Mouse (Mus musculus) midbrain, embryonic 10.5 days (tissue): ENCODE results near the gene Ascc1. TPM values are rescaled to one million over a fixed set of nuclear protein-coding genes. Genes with fewer than 3 reads are reported as not detected.
"Not testable (repeated sequence)": the region's sequence is repeated elsewhere in the genome, so short reads cannot be mapped to it uniquely, and the experiment has no call there.

Experiments used
- DNase-seq: peaks from one replicate; pipeline ENCODE4 v3.0.0-alpha.2; 2017; ENCODE audit warnings: low spot score
- H3K27ac ChIP-seq: fragments of 300-500 bp; sonication (generic); replicated peaks from 2 replicates; pipeline ENCODE4 v1.5.1; 2016; ENCODE audit warnings: mild to moderate bottlenecking
- H3K27me3 ChIP-seq: fragments of 300-500 bp; sonication (generic); 2 replicates; pipeline ENCODE4 v1.6.1; 2016; ENCODE audit warnings: low read depth, mild to moderate bottlenecking; ENCODE audit not compliant: poor library complexity, severe bottlenecking
- H3K36me3 ChIP-seq: fragments of 300-500 bp; sonication (generic); 2 replicates; pipeline ENCODE4 v1.6.1; 2016; ENCODE audit warnings: mild to moderate bottlenecking, moderate library complexity
- H3K4me1 ChIP-seq: fragments of 300-500 bp; sonication (generic); 2 replicates; pipeline ENCODE4 v1.6.1; 2016
- H3K4me3 ChIP-seq: fragments of 300-500 bp; sonication (generic); 2 replicates; pipeline ENCODE4 v1.5.1; 2016; ENCODE audit warnings: mild to moderate bottlenecking, moderate library complexity
- H3K9me3 ChIP-seq: fragments of 300-500 bp; sonication (generic); replicated peaks from 2 replicates; pipeline ENCODE4 v1.6.1; 2016; ENCODE audit warnings: mild to moderate bottlenecking
- WGBS: fragments of 180-500 bp; shearing (Covaris S2); methylation state at CpG from one replicate; pipeline ENCODE4 v1.1.7; 2016; 5-methylcytosine and 5-hydroxymethylcytosine counted together
- microRNA-seq: library from miRNA; unstranded; fragments of <30 nt; microRNA quantifications from one replicate; pipeline ENCODE4, GENCODE M21; 2017
- polyA plus RNA-seq: library from polyadenylated mRNA; unstranded; fragments of >200 nt; fragmentation: Nextera tagmentation; extraction: Ambion mirVana; gene quantifications from 2 replicates; pipeline ENCODE4 v1.2.1, GENCODE M21; 2016

The Ascc1 gene
- polyA plus RNA-seq, 1 experiment from 2014 or later = 34.4 TPM

DNA sequence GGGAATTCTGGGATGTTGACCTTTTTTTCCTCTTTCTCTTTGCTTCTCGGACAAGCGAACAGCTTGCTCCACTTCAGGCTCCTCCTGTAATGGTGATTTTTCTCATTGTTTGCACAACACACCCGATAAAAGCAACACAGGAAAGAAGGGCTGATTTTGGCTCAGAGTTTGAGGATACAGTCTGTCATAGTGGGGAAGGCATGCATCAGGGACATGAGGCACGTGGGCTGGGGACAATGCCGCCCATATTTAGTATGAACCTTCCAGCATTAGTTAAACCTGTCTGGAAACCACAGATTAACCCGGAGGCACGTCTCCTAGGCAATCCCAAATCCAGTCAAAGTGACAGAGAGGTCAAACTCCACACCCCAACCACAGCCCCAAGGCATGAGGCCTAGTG is 134.3 kb downstream of the Ascc1 start:
- WGBS = 78% methylated on average over 7 of the region's 7 CpGs
- no peak overlapping the region for H3K4me3 ChIP-seq
- DNase-seq = no peak
- H3K36me3 ChIP-seq = no peaks in the 10 kb centered on the region
- peaks cover 4% of the 10 kb centered on the region; the same call in 1 of the 2 replicates for H3K9me3 ChIP-seq
- H3K27me3 ChIP-seq = no peaks in the 10 kb centered on the region
- no peak overlapping the region for H3K27ac ChIP-seq
- peaks cover 16% of the 10 kb centered on the region for H3K4me1 ChIP-seq

DNA sequence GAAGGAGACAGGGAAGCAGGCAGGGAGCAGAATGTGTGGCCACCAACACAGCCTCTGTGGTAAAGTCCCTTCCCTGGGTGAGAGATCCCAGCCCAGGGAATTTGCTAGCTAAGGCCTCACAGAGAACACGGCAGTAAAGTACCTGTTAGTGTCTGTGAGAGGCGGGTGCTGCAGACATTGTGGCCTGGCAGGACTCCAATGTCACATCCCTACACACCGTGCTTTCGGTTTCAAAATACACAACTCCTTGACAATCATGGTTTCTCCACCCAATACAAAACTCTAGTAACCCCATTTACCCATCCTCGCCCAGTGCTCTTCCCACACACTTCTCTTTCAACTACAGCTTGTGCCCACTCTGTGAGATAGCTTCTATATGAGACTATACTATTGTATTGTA is 136.1 kb downstream of the Ascc1 start:
- no peak overlapping the region for H3K4me3 ChIP-seq
- DNase-seq = no peak
- no peaks in the 10 kb centered on the region for H3K36me3 ChIP-seq
- H3K27ac ChIP-seq = no peak overlapping the region
- 92% methylated on average over 5 of the region's 5 CpGs for WGBS
- H3K4me1 ChIP-seq = peaks cover 9% of the 10 kb centered on the region
- H3K9me3 ChIP-seq = peaks cover 4% of the 10 kb centered on the region; the same call in 1 of the 2 replicates
- H3K27me3 ChIP-seq = no peaks in the 10 kb centered on the region

DNA sequence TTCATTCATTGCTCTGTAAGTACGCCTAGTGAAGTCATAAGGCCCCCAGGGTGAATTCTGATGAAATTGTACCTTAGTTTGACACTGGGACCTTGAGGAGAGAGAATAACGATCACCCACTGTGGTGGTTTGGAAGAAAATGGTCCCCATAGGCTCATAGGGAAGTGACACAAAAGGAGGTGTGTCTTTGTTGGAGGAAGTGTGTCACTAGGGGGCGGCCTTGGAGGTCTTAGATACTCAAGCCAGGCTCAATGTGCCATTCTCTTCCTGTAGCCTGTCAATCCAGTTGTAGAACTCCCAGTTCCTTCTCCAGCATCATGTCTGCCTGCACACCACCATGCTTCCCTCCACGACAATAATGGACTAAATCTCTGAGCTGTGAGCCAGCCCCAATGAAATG is 138.1 kb downstream of the Ascc1 start:
- H3K4me1 ChIP-seq = no peaks in the 10 kb centered on the region
- 93% methylated on average over 4 of the region's 4 CpGs for WGBS
- H3K36me3 ChIP-seq = no peaks in the 10 kb centered on the region
- DNase-seq = no peak
- H3K27ac ChIP-seq = no peak overlapping the region
- no peaks in the 10 kb centered on the region for H3K27me3 ChIP-seq
- H3K9me3 ChIP-seq = peaks cover 4% of the 10 kb centered on the region; the same call in 1 of the 2 replicates
- H3K4me3 ChIP-seq = no peak overlapping the region

DNA sequence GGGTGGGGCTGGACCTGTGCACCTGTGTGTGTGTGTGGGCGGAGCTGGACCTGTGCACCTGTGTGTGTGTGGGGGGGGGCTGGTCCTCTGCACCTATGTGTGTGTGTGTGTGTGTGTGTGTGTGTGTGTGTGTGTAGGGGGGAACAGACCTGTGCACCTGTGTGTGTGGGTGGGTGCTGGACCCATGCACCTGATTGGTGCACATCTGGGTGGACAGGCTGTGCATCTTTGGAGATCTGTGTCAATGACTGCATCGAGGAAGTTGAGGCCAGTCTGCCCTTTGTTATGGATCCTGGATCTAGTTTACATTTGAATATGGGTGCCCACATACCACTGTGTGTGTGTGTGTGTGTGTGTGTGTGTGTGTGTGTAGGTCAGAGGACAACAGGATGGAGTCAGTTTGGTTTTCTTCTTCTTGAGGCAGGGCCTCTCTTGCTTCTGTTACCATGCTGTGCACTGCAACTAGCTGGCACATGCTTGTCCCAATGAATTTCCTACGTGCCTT is 139.1 kb downstream of the Ascc1 start:
- Histone ChIP-seq H3K9me3 (peaks cover 4% of the 10 kb centered on the region; the same call in 1 of the 2 replicates), H3K36me3 (no peaks in the 10 kb centered on the region), H3K4me3 (no peak overlapping the region), H3K27me3 (no peaks in the 10 kb centered on the region), H3K27ac (no peak overlapping the region), H3K4me1 (no peaks in the 10 kb centered on the region)
- DNase-seq = no peak
- 92% methylated on average over 3 of the region's 3 CpGs for WGBS

DNA sequence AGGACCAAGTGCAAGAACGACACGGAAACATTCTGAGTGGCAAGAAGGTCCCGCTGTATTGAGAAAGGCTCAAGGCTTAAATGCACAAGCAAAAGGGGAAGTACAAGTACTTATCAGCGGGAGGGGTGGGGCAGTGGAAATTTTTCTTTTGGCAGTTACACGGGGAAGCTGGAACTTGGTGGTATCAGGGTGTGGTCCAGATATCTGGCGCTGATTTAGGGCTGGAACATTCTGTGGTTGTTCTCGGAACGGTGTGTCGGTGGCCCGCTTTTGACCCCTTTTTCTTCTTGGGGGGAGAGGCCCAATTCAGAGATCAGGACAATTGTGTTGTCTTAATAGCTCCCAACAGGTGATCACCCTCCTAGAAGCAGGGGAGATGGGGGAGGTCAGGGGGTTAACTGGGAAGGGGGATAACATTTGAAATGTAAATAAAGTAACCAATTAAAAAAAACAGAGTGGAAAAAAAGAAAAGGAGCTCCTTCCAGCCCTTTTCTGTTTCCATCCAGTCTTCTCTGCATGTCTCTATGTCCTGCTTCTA is 145.0 kb downstream of the Ascc1 start:
- not testable (repeated sequence) for H3K27ac ChIP-seq, DNase-seq, H3K4me3 ChIP-seq, H3K27me3 ChIP-seq, H3K4me1 ChIP-seq, H3K36me3 ChIP-seq, H3K9me3 ChIP-seq
- 70% methylated on average over 10 of the region's 10 CpGs for WGBS

DNA sequence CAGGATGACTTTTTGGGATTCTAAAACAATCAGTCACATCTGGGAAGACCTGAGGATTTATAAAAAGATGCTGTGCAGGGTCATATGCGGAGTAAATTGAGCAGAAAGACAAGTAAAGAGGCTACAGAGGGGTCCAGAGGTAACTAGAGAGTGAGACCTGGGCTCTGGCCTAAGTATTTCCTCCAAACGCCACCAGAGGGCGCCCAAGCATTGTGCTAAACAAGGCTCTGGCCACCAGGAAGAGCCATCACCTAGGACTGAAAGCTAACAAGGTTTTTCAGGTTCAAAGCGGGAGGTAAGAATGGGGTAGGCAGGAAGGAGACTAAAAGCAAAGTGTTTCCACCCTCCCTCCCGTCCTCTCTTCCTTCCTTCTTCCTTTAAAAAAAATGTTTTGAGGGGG is 145.5 kb downstream of the Ascc1 start:
- no peaks in the 10 kb centered on the region for H3K27me3 ChIP-seq
- H3K9me3 ChIP-seq = no peaks in the 10 kb centered on the region
- 7% methylated on average over 5 of the region's 5 CpGs for WGBS
- no peak overlapping the region for H3K27ac ChIP-seq
- no peak overlapping the region for H3K4me3 ChIP-seq
- peak; percentile 77 for DNase-seq
- H3K4me1 ChIP-seq = peaks cover 5% of the 10 kb centered on the region; the same call in 1 of the 2 replicates
- H3K36me3 ChIP-seq = no peaks in the 10 kb centered on the region

Small RNA genes lying within 50 kb of the gene (microRNA-seq; reads per million reads assigned to microRNA genes)
- not detected for gene Mir6906

Other genes starting within 250 kb of the Ascc1 start
- 27.3 and 27.6 TPM in 2 replicates for gene Dnajb12, start 123.2 kb upstream of the Ascc1 start, polyA plus RNA-seq
- gene Ddit4, start 51.0 kb upstream of the Ascc1 start, polyA plus RNA-seq = 31.8 and 31.9 TPM in 2 replicates
- gene Anapc16, start 330 bp downstream of the Ascc1 start, polyA plus RNA-seq = 111 and 113 TPM in 2 replicates
- 7.9 and 16.0 TPM in 2 replicates for gene Spock2, start 103.4 kb downstream of the Ascc1 start, polyA plus RNA-seq
- 2.0 and 2.5 TPM in 2 replicates for gene Chst3, start 216.5 kb downstream of the Ascc1 start, polyA plus RNA-seq